Mouse (Mus musculus) embryo, embryonic 10.5 days (tissue): ENCODE results near the gene Abi1.
"Not testable (repeated sequence)": the region's sequence is repeated elsewhere in the genome, so short reads cannot be mapped to it uniquely, and the experiment has no call there.

Source experiments
- DNase-seq: peaks from one replicate; pipeline ENCODE4 v3.0.0-alpha.2; 2015; ENCODE audit warnings: low spot score

Abi1 gene

GRCm38 (mm10) chr2:23040001-23040646, at the start of gene Abi1:
Gene Abi1, minus strand, starts transcription at chr2:23040241.
- DNase-seq, result peak; percentile 99

GRCm38 (mm10) chr2:23084540-23084939, 44.5 kb upstream of the Abi1 start:
- DNase-seq, result no peak

- no peak for DNase-seq
These were observed 38.5 kb upstream of the Abi1 start for GRCm38 (mm10) chr2:23078588-23078987.

- DNase-seq, result no peak
These were observed 37.7 kb upstream of the Abi1 start for GRCm38 (mm10) chr2:23077693-23078092.

GRCm38 (mm10) chr2:23076783-23077182, 36.7 kb upstream of the Abi1 start:
- DNase-seq, result no peak

- no peak for DNase-seq
These were observed 35.8 kb upstream of the Abi1 start for GRCm38 (mm10) chr2:23075846-23076245.

GRCm38 (mm10) chr2:23071406-23071805, 31.4 kb upstream of the Abi1 start:
- DNase-seq, result no peak

GRCm38 (mm10) chr2:23070491-23070890, 30.4 kb upstream of the Abi1 start:
- no peak for DNase-seq

- DNase-seq, result peak; percentile 93
These were observed 29.1 kb upstream of the Abi1 start for GRCm38 (mm10) chr2:23068894-23069744.

- no peak for DNase-seq
These were observed 28.3 kb upstream of the Abi1 start for GRCm38 (mm10) chr2:23068370-23068737.

- peak; percentile 98 for DNase-seq
These were observed 27.7 kb upstream of the Abi1 start, which contains the start of gene Acbd5 for GRCm38 (mm10) chr2:23067552-23068369. Gene Acbd5, plus strand, starts transcription at chr2:23068167.

GRCm38 (mm10) chr2:23052523-23052922, 12.5 kb upstream of the Abi1 start:
- DNase-seq, result no peak

GRCm38 (mm10) chr2:23051890-23052289, 11.8 kb upstream of the Abi1 start:
- DNase-seq, result no peak

- DNase-seq, result no peak
These were observed 8.0 kb upstream of the Abi1 start for GRCm38 (mm10) chr2:23048006-23048405.

GRCm38 (mm10) chr2:23045703-23046102, 5.7 kb upstream of the Abi1 start:
- DNase-seq, result no peak

GRCm38 (mm10) chr2:23042189-23042588, 2.1 kb upstream of the Abi1 start:
- no peak for DNase-seq

GRCm38 (mm10) chr2:23041457-23041856, 1.4 kb upstream of the Abi1 start:
- no peak for DNase-seq

- not testable (repeated sequence) for DNase-seq
These were observed 649 bp upstream of the Abi1 start for GRCm38 (mm10) chr2:23040690-23041089.

GRCm38 (mm10) chr2:23039082-23040000, 700 bp downstream of the Abi1 start:
- peak; percentile 50 for DNase-seq

GRCm38 (mm10) chr2:23035467-23035866, 4.6 kb downstream of the Abi1 start:
- no peak for DNase-seq

GRCm38 (mm10) chr2:23034692-23035435, 5.2 kb downstream of the Abi1 start:
- no peak for DNase-seq
